Mouse (Mus musculus) midbrain, embryonic 16.5 days (tissue): ENCODE measurements around the gene Snrpe. TPM values are rescaled to one million over a fixed set of nuclear protein-coding genes. Genes with fewer than 3 reads are reported as not detected.

Source experiments
- ATAC-seq: fragments of 200-750 bp; cut with Nextera tagmentation; 2 replicates; pipeline ENCODE4 v1.8.0; 2017; ENCODE audit warnings: moderate TSS enrichment
- H3K27ac ChIP-seq: fragments of 300-500 bp; sonication (generic); 2 replicates; pipeline ENCODE4 v1.5.1; 2014; ENCODE audit warnings: mild to moderate bottlenecking, low read length, mixed read lengths
- H3K27me3 ChIP-seq: fragments of 300-500 bp; sonication (generic); 2 replicates; pipeline ENCODE4 v1.6.1; 2014; ENCODE audit warnings: low read depth, low read length, mixed read lengths; ENCODE audit not compliant: control insufficient read depth, insufficient read depth
- H3K36me3 ChIP-seq: fragments of 300-500 bp; sonication (generic); 2 replicates; pipeline ENCODE4 v1.6.1; 2014; ENCODE audit warnings: mild to moderate bottlenecking, low read length, moderate library complexity, mixed read lengths; ENCODE audit not compliant: control insufficient read depth, insufficient read depth
- H3K4me1 ChIP-seq: fragments of 300-500 bp; sonication (generic); 2 replicates; pipeline ENCODE4 v1.6.1; 2014; ENCODE audit warnings: mild to moderate bottlenecking, low read length, mixed read lengths; ENCODE audit not compliant: control insufficient read depth, insufficient read depth
- H3K4me2 ChIP-seq: fragments of 300-500 bp; sonication (generic); 2 replicates; pipeline ENCODE4 v1.6.1; 2014; ENCODE audit warnings: mild to moderate bottlenecking, low read length, mixed read lengths
- H3K4me3 ChIP-seq: fragments of 300-500 bp; sonication (generic); 2 replicates; pipeline ENCODE4 v1.5.1; 2014; ENCODE audit warnings: low read depth, mild to moderate bottlenecking, low read length, moderate library complexity, mixed read lengths
- H3K9ac ChIP-seq: fragments of 300-500 bp; sonication (generic); 2 replicates; pipeline ENCODE4 v1.6.1; 2014; ENCODE audit warnings: low read depth, low read length, mixed read lengths
- H3K9me3 ChIP-seq: fragments of 300-500 bp; sonication (generic); replicated peaks from 2 replicates; pipeline ENCODE4 v1.6.1; 2014; ENCODE audit warnings: mild to moderate bottlenecking, low read length, mixed read lengths; ENCODE audit not compliant: control insufficient read depth, poor library complexity, severe bottlenecking
- WGBS: fragments of 180-500 bp; shearing (Covaris S2); extraction: QIAGEN DNeasy Blood & Tissue Kit; methylation state at CpG from one replicate; pipeline ENCODE4 v1.1.7; 2014; 5-methylcytosine and 5-hydroxymethylcytosine counted together
- polyA plus RNA-seq: library from polyadenylated mRNA; unstranded; fragments of >200 nt; fragmentation: Nextera tagmentation; extraction: Ambion mirVana; gene quantifications from 2 replicates; pipeline ENCODE4 v1.2.1, GENCODE M21; 2015

Snrpe gene
- polyA plus RNA-seq, 1 experiment from 2014 or later: 354 TPM

DNA sequence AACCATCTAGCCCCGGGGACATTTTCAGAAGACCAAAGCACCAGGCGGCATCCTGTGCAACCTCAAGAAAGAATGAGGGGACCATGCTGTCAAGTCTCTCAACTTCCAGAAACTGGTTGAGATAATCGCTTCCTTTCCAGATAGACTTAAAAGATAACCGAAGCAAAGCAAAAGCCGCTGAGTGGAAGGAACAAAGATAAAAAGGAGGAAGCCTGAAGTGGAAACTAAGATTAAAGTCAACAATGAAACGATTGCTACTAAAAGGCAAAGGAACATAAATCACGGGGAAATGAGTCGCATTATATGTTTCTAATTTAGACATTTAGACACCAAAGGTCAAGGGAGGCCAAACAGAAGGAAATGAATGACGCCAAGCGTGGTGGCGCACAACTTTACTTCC, 38.8 kb downstream of the Snrpe start:
- no peaks in the 10 kb centered on the region for H3K36me3 ChIP-seq
- H3K9ac ChIP-seq: no peak overlapping the region
- ATAC-seq: no peak
- 86% methylated on average over 11 of the region's 11 CpGs for WGBS
- H3K4me3 ChIP-seq: no peak overlapping the region
- no peak overlapping the region for H3K27ac ChIP-seq
- H3K27me3 ChIP-seq: no peaks in the 10 kb centered on the region
- no peaks in the 10 kb centered on the region; the same call in 1 of the 2 replicates for H3K9me3 ChIP-seq
- H3K4me2 ChIP-seq: no peak overlapping the region
- no peaks in the 10 kb centered on the region for H3K4me1 ChIP-seq

Other genes with a start within 250 kb of the Snrpe start
- gene Etnk2, start 246.7 kb downstream of the Snrpe start, polyA plus RNA-seq: 24.6 and 26.5 TPM in 2 replicates
- gene Sox13, start 185.9 kb downstream of the Snrpe start, polyA plus RNA-seq: 5.3 and 7.4 TPM in 2 replicates
- gene Zbed6, start 50.6 kb upstream of the Snrpe start, polyA plus RNA-seq: not detected in 2 replicates
- gene Gm38394, start 51.0 kb upstream of the Snrpe start, polyA plus RNA-seq: 2.3 and 3.1 TPM in 2 replicates
- 0.08 TPM in 1 of 2 replicates, not detected in the other for gene Lax1, start 79.8 kb upstream of the Snrpe start, polyA plus RNA-seq
- gene Atp2b4, start 190.8 kb upstream of the Snrpe start, polyA plus RNA-seq: 11.8 and 13.4 TPM in 2 replicates